Mouse (Mus musculus): Measurements from ENCODE around the gene Methig1.
A peak's percentile ranks its signal among the peaks of the same experiment; 100 is the strongest.
"Not testable (repeated sequence)": the region's sequence is repeated elsewhere in the genome, so short reads cannot be mapped to it uniquely, and the experiment has no call there.

The Methig1 gene

GRCm38 (mm10) chr15:100341314-100341980 is 11.5 kb upstream of the Methig1 start:
- DNase-seq = not testable (repeated sequence)

DNA sequence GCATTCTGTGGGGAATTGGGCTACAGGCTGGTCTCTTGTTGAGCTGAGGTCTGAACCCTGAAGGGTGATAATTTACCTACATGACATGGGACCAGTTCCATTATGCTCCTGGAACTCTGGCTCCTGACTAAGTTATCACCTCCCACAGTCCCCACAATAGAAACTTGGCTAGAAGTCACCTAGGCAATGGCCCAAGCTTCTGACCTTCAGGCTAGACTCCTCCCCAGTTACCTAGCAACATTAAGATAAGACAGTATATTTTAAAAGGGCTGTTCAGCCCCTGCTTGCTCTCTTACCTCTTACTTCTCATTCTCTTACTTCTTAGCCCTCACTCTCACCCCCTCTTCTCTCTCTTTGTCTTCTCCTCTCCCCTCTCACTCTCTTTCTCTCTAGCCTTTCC is 7.5 kb upstream of the Methig1 start:
- peak; percentile 95 for DNase-seq

DNA sequence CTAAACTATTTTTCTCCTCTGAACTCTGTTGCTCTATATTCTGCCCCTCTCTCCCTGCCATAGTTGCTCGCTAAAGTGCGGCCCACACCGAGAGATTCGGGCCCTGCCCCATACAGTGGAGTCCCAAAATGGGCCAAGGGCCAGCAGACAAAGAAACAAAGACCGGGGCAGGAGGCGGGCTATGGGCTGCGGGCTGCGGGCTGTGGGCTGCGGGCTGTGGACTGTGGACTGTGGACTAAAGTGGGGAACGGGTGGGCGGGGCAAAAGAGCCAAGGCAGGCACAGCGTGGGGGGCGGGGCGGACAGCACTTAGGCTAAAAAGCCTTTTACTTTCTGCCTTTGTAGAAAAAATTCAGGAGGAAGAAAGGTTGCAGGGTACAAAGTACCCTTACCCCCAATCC is 6.2 kb upstream of the Methig1 start:
- no peak for DNase-seq

DNA sequence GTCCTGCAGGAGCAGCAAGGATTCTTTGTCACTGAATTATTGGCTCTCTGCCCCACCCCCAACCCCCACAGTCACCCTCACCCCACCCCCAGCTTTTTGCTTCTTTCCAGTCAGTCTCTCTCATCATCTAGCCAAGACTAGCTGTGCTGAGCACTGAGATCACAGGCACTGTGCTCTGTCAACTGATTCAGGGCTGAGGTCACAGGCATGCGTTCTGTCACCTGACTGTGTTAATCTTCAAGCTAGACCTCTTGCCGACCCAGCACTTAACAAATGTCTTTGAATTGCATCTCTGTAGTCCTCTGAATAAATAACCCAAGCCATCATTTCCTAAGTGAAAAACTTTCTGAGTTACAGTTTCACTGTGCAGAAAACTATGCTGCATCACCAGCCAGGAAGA is 3.5 kb upstream of the Methig1 start:
- no peak for DNase-seq

- no peak for DNase-seq
Measured at GRCm38 (mm10) chr15:100351501-100352060, 1.4 kb upstream of the Methig1 start.

GRCm38 (mm10) chr15:100353399-100353798 is 450 bp downstream of the Methig1 start:
- DNase-seq = not testable (repeated sequence)

- no peak for DNase-seq
Measured at GRCm38 (mm10) chr15:100355876-100356275, 2.9 kb downstream of the Methig1 start.

- peak; percentile 70 for DNase-seq
Measured at GRCm38 (mm10) chr15:100364242-100364641, 11.3 kb downstream of the Methig1 start, which contains the start of gene Higd1c. Higd1c (plus strand) TSS chr15:100364542.

DNA sequence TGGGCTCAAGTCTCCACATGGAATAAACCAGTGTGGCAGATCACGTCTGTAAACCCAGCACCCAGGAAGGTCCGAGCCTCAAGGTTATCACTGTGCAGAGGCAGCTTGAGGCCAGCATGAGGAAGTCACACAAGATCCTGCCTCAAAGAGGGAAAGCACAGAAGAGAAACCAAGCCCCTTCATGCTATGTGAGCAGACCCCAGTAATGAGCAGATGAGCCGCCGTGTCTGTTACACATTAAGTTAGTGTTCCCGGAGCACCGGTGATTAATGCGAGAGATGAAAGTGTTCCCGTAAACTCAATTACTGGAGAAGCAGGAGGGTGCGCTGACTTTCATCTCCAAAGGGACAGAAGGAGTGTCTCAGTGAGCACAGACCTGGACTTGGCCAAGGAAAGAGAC is 13.0 kb downstream of the Methig1 start:
- DNase-seq = peak; percentile 80

- peak; percentile 31 for DNase-seq
Measured at GRCm38 (mm10) chr15:100367119-100367518, 14.2 kb downstream of the Methig1 start.

DNA sequence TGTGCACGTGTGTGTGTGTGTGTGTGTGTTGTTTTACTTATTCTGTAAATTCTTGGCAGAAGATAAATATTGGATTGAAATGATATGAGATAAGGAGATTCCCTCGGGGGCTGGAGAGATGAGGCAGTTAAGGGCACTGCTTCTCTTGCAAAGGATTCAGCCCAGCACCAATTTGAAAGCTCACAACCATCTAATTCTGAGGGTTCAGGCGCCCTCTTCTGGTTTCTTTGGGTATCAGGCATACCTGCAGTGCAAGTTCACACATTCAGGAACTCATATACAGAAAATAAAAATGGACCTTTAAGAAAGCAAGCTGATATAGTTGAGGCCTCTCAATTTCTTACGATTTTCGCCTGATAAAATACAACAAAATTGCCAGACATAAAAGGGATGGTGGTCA is 22.1 kb downstream of the Methig1 start:
- no peak for DNase-seq

DNA sequence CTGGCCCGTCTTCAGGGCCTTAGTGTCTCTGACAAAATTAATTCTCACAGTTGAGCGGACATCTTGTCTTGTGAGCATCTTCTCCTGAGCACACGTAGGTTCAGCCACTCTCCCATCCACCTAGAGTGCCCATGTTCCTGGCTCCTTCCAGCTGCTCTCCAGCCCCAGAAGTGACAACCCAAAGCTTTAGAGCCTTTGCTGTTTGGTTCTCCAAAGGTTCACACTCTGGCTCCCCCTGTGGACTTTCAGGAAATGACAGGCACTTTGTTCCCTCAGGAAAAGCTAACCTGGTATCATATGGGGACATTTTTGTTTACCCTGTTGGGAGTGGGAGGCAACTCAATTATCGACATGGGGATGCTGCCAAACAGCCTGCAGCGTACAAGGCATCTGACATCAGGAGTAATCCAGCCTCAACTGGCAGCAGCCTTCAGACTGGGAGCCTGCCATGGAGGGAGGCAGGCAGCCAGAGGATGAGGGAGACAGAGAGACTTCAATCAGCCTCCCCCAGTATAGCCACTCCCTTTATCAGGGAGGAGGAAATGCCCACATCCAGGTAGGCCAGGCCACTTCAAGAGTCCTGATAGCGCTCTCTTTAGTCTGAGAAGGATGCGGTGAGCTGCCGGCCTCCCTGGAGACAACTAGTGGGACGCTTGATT is 25.0 kb downstream of the Methig1 start:
- DNase-seq = not testable (repeated sequence)

GRCm38 (mm10) chr15:100379658-100380057 is 26.7 kb downstream of the Methig1 start:
- no peak for DNase-seq

DNA sequence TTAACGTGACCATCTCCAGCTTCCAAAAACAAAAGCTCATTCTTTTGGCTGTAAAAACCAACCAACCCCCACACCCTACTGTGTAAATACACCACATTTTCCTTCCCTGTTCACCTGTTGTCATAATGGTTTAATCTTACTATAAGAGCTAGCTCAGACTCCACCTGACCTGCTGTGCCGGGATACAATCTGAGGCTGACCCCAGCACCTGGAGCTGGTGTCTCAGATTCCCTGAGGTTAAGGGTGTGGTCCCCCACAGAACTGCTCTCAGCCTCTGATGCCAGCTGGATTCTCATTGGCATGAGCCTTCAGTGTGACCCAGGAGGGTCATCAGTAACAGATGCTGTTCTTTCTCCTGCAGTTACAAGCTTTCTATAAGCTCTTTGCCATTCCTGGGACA is 27.2 kb downstream of the Methig1 start:
- DNase-seq = no peak

DNA sequence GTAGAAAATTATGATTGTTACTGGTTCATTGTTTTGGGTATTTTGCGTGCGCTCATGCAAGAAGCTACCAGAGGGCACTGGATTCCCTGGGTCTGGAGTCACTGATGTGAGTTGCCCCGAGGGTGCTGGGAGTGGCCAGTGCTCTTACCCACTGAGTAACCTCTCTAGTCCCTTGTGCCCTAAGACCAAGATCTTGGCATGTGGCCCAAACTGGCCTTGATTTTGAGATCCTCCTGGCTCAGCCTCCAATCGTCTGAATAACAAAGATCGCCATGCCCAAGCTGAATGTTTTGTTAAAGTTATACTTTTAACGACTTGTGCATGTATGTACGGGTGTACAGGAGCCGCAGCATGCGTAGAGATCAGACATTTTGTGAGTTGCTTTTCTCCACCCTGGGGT is 32.8 kb downstream of the Methig1 start:
- DNase-seq = no peak

DNA sequence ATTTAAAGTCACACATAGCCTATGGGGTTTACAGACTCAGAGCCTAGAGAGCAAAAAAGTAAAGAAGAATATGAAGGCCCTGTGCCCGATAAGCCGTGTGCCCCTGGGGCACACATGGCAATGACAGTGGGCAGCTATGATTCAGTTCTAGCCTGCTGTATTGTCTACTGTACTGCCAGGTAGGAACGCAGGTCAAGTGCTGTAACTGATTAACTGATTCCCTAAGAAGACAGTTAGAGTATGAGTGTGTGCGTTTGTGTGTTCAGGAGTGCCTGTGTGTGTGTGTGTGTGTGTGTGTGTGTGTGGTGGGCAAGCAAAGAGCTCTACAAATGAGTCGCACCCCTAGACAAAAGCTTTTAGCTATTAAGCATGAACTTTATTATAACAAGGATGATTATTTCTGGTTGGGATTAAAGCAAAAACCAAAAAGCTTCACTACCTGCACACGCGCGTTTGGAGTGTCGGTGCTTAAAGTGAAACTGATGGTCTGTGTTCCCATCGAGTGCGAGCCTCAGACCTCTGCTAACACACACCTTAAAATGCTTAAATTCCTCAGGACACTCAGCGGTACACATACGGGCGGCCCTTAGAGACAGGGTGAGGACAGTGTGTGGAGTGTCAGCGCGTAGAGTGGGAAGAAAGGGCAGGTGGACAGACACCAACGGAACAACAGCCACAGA is 34.7 kb downstream of the Methig1 start:
- DNase-seq = no peak

DNA sequence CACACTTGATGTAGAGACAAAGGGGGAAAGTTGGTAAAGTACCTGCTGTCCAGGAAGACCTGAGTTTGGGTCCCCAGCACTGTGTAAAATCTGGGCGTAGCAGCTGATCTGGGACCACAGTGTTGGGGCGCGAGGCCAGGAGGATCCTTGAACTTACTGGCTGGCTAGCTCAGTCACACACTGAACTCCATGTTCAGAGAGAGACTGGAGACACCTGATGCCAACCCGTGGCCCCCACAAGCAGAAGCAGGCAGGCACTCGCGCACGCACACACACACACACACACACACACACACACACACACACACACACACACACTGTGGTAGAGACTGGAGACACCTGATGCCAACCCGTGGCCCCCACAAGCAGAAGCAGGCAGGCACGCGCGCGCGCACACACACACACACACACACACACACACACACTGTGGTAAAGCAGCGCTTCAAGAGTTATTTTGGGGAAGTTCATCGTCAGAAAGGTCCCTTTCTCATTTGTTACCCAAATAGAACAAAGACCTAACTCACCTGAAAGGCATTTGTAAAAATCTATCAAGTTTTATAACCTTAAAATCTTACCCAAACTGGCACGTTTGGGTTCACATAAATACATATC is 35.4 kb downstream of the Methig1 start:
- no peak for DNase-seq

DNA sequence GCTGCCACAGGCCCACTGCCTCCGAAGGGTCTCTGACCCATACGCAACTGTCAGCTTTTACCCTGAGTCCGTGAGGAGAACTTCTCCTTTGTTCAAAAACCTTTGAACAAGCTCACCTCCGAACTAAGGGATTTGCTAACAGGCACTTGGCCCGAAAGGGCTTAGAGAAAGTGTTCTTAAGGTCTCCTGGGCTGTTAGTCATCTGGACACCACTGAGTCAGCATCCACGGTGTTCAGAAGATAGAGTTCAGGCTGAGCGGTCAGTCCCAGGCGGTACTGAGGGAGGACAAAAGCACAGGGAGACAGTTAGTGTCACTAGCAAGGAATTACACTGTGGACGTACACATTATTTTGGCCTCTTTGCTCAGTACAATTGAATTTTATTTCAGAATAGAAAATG is 35.9 kb downstream of the Methig1 start:
- DNase-seq = no peak

DNA sequence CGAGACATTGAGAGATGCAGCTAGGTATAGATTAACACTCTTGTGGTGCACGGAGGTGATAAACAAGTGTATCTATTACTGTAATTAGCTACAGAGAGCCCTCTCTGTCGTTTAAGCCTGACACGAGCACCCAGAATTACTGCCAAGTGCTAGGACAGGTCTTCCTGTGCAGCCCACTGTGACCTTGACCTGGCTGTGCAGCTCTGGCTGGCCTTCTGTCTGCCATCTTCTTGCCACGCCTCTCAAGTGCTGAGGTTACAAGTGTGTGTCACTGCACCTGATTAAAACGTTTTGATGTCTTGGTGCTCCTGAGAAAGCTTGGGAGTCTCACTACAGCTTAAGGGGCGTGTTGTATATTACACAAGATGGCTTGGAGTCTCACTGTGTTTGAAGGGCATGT is 38.1 kb downstream of the Methig1 start:
- no peak for DNase-seq

- no peak for DNase-seq
Measured at GRCm38 (mm10) chr15:100391599-100391998, 38.6 kb downstream of the Methig1 start.

- no peak for DNase-seq
Measured at GRCm38 (mm10) chr15:100393016-100393415, 40.1 kb downstream of the Methig1 start.

- DNase-seq = no peak
Measured at GRCm38 (mm10) chr15:100395561-100395960, 42.6 kb downstream of the Methig1 start.

GRCm38 (mm10) chr15:100400592-100401250 is 47.8 kb downstream of the Methig1 start:
- DNase-seq = no peak

Data from heart, adult 11 months (tissue).